Mouse (Mus musculus) layer of hippocampus, adult 9-10 months (tissue): ENCODE measurements around the gene Fcrlb.
A peak's percentile ranks its signal among the peaks of the same experiment; 100 is the strongest.

ENCODE experiments used
- DNase-seq: peaks from one replicate; pipeline ENCODE4 v3.0.0; 2022; ENCODE audit warnings: low spot score

The Fcrlb gene

GRCm38 (mm10) chr1:170907456-170908191 lies 5.1 kb downstream of the Fcrlb start:
- DNase-seq: no peak

DNA sequence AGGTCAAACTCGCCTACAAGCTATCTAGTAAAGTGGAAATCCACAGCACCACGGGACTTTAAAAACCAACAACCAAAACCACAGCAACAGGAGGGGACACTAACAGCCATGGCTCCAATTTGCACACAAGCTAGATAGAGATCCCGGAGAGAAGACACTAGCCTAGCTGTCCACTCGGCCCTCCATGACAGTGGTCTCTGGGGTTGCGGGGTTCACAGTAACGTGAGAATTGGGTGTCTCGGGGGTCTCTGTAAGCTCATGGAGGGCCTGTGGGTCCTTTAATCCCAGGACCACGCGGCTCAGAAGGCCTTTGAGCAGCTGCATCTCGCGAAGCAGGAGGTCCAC lies 5.7 kb downstream of the Fcrlb start:
- no peak for DNase-seq

GRCm38 (mm10) chr1:170903485-170903884 lies 9.3 kb downstream of the Fcrlb start:
- no peak for DNase-seq

GRCm38 (mm10) chr1:170901536-170902238 lies 11.1 kb downstream of the Fcrlb start:
- peak; percentile 77 for DNase-seq

- DNase-seq: peak; percentile 78
Observed at GRCm38 (mm10) chr1:170900799-170901467, 11.8 kb downstream of the Fcrlb start.

DNA sequence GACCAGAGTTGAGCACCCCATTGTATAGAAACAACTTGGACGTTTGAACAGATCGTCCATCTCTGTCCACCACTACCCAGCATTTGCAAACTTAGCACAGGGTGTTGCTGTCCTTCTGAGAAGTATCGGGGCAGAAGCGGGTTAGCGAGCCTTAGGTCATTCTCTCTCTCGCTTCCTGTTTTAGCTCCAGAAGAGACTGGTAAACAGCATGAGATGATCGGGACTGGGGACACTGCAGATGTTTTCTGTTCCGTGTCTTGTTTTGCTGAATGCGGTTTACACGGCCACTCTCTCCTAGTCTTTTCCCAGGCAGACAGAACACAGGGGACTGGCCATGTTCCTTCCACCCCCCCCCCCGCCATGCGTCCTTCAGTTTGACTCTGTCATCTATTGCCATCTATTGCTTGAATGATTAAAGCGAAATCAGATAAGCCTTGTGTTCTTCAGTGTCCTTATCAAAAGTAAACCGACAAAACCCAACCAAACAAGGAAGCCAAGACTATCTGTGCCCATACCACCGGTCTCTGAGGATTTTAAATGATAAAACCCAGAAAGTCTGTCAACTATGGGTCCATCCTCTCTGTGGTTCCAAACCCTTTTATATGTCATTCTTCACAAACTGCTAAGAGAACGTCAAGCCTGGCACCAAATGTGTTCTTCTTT lies 14.2 kb downstream of the Fcrlb start:
- DNase-seq: no peak

- no peak for DNase-seq
Observed at GRCm38 (mm10) chr1:170896651-170897281, 16.0 kb downstream of the Fcrlb start.

- peak; percentile 75 for DNase-seq
Observed at GRCm38 (mm10) chr1:170894603-170895602, 17.8 kb downstream of the Fcrlb start.

DNA sequence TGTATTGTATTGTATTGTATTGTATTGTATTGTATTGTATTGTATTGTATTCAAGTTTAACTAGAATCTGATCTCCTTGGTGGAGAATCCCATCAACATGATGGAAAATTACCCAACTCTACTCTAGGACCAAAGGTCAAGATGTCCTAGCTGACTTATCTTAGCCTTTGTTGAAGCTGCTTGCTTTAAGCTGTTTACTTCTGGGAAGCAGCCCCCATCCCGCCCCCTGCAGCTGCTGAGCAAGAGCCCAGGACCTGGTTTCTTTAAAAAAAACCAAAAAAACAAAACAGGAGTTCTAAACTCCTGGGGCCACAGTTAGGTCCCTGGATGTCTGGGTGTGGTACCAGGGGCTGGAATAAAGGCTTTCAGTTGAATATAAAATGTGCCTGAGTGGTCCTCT lies 20.5 kb downstream of the Fcrlb start:
- no peak for DNase-seq

DNA sequence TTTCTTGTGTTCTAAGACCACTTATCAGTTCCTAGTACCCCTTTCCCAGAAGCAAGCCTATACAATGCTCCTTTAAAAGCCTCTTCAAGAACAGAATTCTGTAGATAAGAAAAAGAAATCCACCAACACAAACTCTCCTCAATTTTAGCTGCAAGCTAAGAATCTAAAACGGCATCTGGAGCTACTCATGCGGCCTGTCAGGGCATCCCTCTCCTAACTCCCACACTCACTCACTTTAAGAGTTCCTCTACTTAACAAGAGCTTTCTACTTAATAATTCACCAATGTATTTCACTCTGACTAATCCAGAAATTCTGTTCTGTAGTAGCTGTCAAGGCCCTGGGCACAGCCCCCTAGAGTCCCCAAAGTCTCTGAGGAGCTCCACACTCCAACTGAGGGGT lies 21.1 kb downstream of the Fcrlb start:
- no peak for DNase-seq

GRCm38 (mm10) chr1:170889310-170889709 lies 23.4 kb downstream of the Fcrlb start:
- DNase-seq: no peak

- DNase-seq: no peak
Observed at GRCm38 (mm10) chr1:170886044-170886458, 26.7 kb downstream of the Fcrlb start.

DNA sequence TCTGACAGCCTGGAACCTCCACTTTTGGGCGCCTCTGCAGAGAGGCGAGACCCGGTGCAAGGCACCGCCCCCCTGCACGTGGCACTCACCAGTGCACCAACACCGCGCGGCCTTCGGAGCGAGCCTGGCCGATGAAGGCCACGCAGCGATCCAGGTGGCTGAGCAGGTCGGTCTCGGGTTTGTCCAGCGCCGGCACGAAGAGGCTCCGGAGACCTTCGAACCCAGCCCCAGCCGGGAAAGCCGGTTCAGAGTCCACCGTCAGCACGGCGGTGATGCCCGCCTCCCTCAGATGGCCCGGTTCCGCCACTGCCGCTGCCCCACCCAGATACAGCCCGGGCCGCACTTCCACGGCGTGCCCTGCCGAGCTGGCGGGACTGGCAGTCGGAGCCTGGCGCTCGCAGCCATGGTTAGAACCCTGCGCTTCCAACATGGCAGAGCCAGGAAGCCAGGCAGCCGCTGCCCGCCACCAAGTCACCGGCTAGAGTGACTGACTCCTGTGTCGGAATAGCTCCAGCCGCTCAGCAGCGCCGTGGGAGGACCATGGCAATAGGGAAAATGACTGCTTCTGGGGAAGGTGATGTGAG lies 27.7 kb downstream of the Fcrlb start, which contains the start of the genes Gm26620 and Dusp12:
Gm26620 (plus strand) TSS at position 88 of the 584 bp plus-strand sequence.
Dusp12 (minus strand) TSS at position 563 of the 584 bp plus-strand sequence.
- peak; percentile 75 for DNase-seq

GRCm38 (mm10) chr1:170884390-170884789 lies 28.4 kb downstream of the Fcrlb start:
- no peak for DNase-seq

GRCm38 (mm10) chr1:170882915-170883485 lies 29.7 kb downstream of the Fcrlb start:
- no peak for DNase-seq

DNA sequence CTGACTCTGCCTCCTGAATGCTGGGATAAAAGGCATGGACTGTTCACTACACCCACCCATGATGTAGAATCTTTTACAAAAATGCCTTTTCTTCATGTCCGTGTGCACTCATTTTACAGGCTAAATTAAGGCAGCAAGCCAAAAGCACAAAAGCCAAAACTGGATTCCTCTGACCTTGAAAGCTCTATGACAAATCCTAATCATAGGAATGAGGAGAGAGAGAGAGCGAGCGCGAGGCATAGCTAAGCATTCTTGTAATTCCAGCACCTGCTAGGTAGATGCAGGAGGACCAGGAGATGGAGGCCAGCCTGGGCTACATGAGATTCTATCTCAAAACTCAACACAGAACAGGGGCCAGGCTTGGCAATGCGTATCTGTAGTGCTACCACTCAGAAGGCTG lies 35.8 kb downstream of the Fcrlb start:
- no peak for DNase-seq

GRCm38 (mm10) chr1:170875676-170876075 lies 37.1 kb downstream of the Fcrlb start:
- DNase-seq: no peak

GRCm38 (mm10) chr1:170871961-170872360 lies 40.8 kb downstream of the Fcrlb start:
- DNase-seq: no peak

DNA sequence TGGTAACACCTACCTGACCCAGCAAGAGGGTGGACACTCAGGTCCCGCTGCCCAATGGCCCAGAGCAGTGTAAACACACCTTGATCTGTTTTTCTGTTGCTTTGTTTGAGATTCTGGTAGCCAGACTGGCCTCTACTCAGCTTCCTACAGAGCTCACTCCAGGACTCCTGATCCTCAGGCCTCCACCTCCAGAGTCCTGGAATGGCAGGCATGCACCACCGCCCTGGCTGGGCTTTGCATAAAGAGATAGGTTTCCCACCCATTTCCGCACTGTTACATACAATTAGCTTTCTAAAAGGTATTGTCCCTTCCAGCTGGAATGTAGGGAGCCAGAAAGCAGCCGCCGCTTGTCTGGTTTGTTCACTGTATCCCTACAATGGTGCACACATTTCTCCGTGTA lies 41.3 kb downstream of the Fcrlb start:
- no peak for DNase-seq

- DNase-seq: no peak
Observed at GRCm38 (mm10) chr1:170868905-170869283, 43.8 kb downstream of the Fcrlb start.
